Mouse (Mus musculus) embryo, embryonic 9.5 days (tissue): ENCODE data around the gene Elk3.
A peak's percentile ranks its signal among the peaks of the same experiment; 100 is the strongest.

Experiments
- DNase-seq: peaks from one replicate; pipeline ENCODE4 v3.0.0-alpha.2; 2017; ENCODE audit errors: extremely low spot score

The Elk3 gene

GRCm38 (mm10) chr10:93294547-93295219 is 16.3 kb downstream of the Elk3 start:
- DNase-seq: peak; percentile 19

GRCm38 (mm10) chr10:93293621-93294020 is 17.3 kb downstream of the Elk3 start:
- DNase-seq: no peak

GRCm38 (mm10) chr10:93291843-93292242 is 19.1 kb downstream of the Elk3 start:
- DNase-seq: peak; percentile 73

- DNase-seq: peak; percentile 67
These were observed 19.6 kb downstream of the Elk3 start for GRCm38 (mm10) chr10:93291352-93291751.

- no peak for DNase-seq
These were observed 21.5 kb downstream of the Elk3 start for GRCm38 (mm10) chr10:93289404-93289803.

GRCm38 (mm10) chr10:93288336-93288735 is 22.6 kb downstream of the Elk3 start:
- no peak for DNase-seq

GRCm38 (mm10) chr10:93287551-93288145 is 23.3 kb downstream of the Elk3 start:
- no peak for DNase-seq

- DNase-seq: no peak
These were observed 25.4 kb downstream of the Elk3 start for GRCm38 (mm10) chr10:93285489-93285888.

- DNase-seq: no peak
These were observed 27.7 kb downstream of the Elk3 start for GRCm38 (mm10) chr10:93283258-93283657.

GRCm38 (mm10) chr10:93282526-93282964 is 28.4 kb downstream of the Elk3 start:
- no peak for DNase-seq

GRCm38 (mm10) chr10:93281092-93281491 is 29.8 kb downstream of the Elk3 start:
- no peak for DNase-seq

GRCm38 (mm10) chr10:93280586-93280985 is 30.3 kb downstream of the Elk3 start:
- no peak for DNase-seq

GRCm38 (mm10) chr10:93279062-93279461 is 31.9 kb downstream of the Elk3 start:
- no peak for DNase-seq

GRCm38 (mm10) chr10:93278361-93278760 is 32.6 kb downstream of the Elk3 start:
- no peak for DNase-seq

GRCm38 (mm10) chr10:93276857-93277256 is 34.1 kb downstream of the Elk3 start:
- no peak for DNase-seq

GRCm38 (mm10) chr10:93276349-93276763 is 34.6 kb downstream of the Elk3 start:
- peak; percentile 53 for DNase-seq

GRCm38 (mm10) chr10:93275212-93276136 is 35.5 kb downstream of the Elk3 start:
- DNase-seq: no peak

- no peak for DNase-seq
These were observed 36.6 kb downstream of the Elk3 start for GRCm38 (mm10) chr10:93274277-93274696.

- DNase-seq: no peak
These were observed 37.7 kb downstream of the Elk3 start for GRCm38 (mm10) chr10:93272986-93273982.

- no peak for DNase-seq
These were observed 39.1 kb downstream of the Elk3 start for GRCm38 (mm10) chr10:93271831-93272230.

- DNase-seq: no peak
These were observed 40.0 kb downstream of the Elk3 start for GRCm38 (mm10) chr10:93270889-93271460.
